Mouse (Mus musculus): ENCODE data around the gene Zfp105.

Zfp105 gene

DNA sequence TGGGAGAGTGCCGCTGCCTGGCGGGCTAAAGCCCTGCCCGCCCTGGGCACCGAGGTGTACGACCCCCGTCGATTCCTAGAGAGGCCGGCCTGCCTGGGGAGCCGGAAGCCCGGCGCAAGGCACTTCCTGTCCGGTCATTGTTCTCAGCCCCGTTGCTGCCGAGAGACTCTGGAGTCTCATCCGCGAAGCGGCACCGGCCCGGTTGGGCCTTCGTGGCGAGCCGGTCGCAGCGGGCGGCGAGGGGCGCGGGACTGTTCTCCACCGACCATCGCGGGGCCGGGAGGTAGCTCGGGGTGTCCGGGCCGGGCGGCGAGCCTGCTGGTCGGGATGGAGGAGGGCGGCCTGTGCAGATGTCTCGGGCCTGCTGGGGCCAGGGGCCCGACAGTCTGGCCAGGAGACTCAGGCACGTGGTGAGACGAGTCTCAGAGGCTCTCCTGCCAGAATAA is at the start of gene Zfp105:
TSS of gene Zfp105 (plus strand) at position 137 of the 446 bp plus-strand sequence.
- DNase-seq = peak; percentile 67

GRCm38 (mm10) chr9:122874653-122875052 is 48.2 kb upstream of the Zfp105 start:
- DNase-seq = no peak

DNA sequence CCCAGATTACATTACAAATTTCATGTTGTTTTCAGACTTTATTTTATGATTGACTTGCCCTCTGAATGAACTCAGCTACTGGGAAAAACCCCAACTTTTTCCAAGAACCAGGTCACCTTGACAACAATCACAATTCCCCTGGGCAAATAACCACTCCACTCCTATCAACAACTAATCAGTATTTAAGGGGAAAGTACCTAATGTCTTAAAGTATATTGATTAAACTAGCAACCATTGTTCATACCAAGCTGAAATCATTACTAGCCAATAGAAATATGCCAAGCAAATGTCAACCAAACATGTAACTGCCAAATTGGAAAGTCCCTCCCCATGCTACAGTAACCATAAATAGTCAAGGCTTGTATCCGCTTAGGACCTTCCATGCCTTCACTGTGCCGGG is 47.7 kb upstream of the Zfp105 start:
- DNase-seq = no peak

DNA sequence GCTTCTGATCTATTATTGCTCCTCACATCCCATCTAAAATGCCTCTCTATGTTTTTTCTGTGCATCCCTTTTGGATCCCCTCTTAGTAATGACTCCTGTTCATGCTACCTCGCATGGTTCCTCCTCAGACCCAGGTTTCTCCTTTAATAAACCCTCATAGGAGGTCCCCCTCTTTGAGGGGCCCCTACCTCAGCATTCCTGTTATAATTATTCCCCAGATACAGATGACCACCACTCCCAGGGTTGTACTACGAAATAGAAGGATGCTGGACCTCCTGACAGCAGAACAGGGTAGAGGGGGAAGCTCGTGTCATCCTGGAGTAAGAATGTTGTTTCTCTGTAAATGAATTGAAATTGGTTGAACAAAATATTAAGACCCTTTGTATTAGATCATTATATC is 37.5 kb upstream of the Zfp105 start, which contains the start of gene Zkscan7:
TSS of gene Zkscan7 (plus strand) at position 301 of the 400 bp plus-strand sequence.
- DNase-seq = no peak

GRCm38 (mm10) chr9:122886372-122887179 is 36.3 kb upstream of the Zfp105 start:
- DNase-seq = peak; percentile 66

DNA sequence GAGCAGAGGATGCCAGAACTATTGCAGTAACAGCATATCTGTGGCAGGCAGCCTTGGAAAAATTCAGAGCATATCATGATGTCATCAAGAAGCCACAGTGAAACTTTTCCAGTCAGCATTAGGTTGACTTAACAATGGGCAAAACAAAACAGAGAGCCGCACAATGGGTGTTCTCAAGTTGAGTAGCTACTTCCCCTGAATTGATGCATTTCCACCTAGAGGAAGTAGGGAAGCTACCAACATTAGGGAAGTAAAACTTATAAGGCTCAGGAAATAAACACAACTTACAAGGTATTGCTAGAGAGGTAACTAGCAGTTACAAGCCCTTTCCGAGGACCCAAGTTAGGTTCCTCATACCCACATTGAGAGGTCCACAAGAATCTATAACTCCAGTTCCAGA is 21.8 kb upstream of the Zfp105 start:
- no peak for DNase-seq

GRCm38 (mm10) chr9:122902717-122903535 is 19.9 kb upstream of the Zfp105 start:
- DNase-seq = peak; percentile 53

DNA sequence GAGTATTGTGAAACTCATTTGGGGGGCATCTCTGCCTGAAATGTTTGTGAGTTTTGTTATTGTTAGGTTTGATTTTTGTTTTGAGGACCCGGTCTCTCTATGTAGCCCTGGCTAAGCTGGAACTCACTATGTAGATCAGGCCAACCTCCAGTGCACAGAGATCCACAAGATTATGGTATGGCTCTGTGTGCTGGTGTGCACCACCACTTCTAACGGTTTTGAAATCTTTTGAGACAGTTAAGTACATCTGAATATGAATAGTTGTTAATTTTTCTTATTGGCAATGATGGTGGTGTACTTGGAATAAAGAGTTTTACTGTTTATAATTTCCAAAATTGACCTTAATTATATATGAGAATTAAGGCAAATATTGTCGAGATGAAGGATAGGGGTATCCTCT is 436 bp upstream of the Zfp105 start:
- no peak for DNase-seq

DNA sequence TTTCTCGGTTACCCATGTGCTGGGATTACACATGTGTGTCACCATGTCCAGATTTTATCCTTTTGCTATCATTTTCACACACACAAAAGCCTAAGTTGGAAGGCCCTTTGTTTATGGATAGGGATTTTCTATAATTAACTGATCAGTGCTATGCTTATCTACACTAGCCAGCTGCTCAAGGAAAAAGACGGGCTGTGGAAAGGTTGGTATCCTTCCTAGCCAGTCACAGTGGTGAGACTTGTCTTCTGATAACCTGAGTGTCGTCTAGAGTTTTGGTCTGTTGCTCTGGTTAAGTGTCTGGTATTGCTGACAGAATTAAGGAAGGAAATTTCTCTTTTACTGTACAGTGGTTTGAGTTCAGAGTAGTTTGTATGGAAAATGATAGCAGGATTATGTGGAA is 6.0 kb downstream of the Zfp105 start:
- no peak for DNase-seq

- DNase-seq = peak; percentile 97
These were observed 28.0 kb downstream of the Zfp105 start, which contains the start of the genes 1110059G10Rik and Kif15 for GRCm38 (mm10) chr9:122950643-122951475. Gene 1110059G10Rik (minus strand): TSS chr9:122951000. Gene Kif15 (plus strand): TSS chr9:122951046.
